8 mouse cellular contexts compared by ENCODE assay signal in genomic region chr8:56622470-56623024, GRCm38 (mm10).
DNase-seq lines count a peak whose midpoint lies in the region; ATAC-seq and TF ChIP-seq lines count a peak whose summit lies in the region.

No protein-coding gene starts in this region.

- H3K4me3 ChIP-seq in forebrain, embryonic 10.5 days, result peak overlapping the region; percentile 43
- H3K4me3 ChIP-seq in forebrain, embryonic 15.5 days, result no peak overlapping the region
- peak overlapping the region; percentile 78 for H3K4me3 ChIP-seq in testis, adult 2 months (ENCODE audit: control insufficient read depth, low read depth, low read length)
- H3K4me3 ChIP-seq in liver, embryonic 12.5 days, result no peak overlapping the region

- no peak overlapping the region for H3K4me2 ChIP-seq in forebrain, embryonic 15.5 days (replicated peaks)
- H3K4me2 ChIP-seq in liver, embryonic 12.5 days, result peak overlapping the region; percentile 27

- under 1% methylated on average over 18 of the region's 18 CpGs for WGBS in forebrain, embryonic 10.5 days
- 2% methylated on average over 18 of the region's 18 CpGs for WGBS in forebrain, embryonic 15.5 days
- WGBS in liver, embryonic 12.5 days (ENCODE audit: insufficient replicate concordance), result 5% methylated on average over 18 of the region's 18 CpGs

- no peak overlapping the region for H3K27ac ChIP-seq in forebrain, embryonic 10.5 days
- no peak overlapping the region for H3K27ac ChIP-seq in forebrain, embryonic 15.5 days (replicated peaks)
- no peak overlapping the region for H3K27ac ChIP-seq in testis, adult 2 months (ENCODE audit: control insufficient read depth, insufficient read depth, low read depth, low read length)
- H3K27ac ChIP-seq in liver, embryonic 12.5 days, result no peak overlapping the region

- H3K36me3 ChIP-seq in forebrain, embryonic 10.5 days (replicated peaks), result no peaks in the 10 kb centered on the region
- H3K36me3 ChIP-seq in forebrain, embryonic 15.5 days, result no peaks in the 10 kb centered on the region
- H3K36me3 ChIP-seq in testis, adult 2 months (ENCODE audit: control insufficient read depth, insufficient read depth, low read length), result no peaks in the 10 kb centered on the region
- no peaks in the 10 kb centered on the region for H3K36me3 ChIP-seq in liver, embryonic 12.5 days

- no peak for TF ChIP-seq CTCF in testis, adult 2 months (IDR thresholded peaks at IDR 0.05; ENCODE audit: control insufficient read depth, insufficient read depth, insufficient replicate concordance, low read depth, low read length)

- H3K27me3 ChIP-seq in forebrain, embryonic 10.5 days (ENCODE audit: poor library complexity, severe bottlenecking), result peaks cover 70% of the 10 kb centered on the region
- peaks cover 31% of the 10 kb centered on the region for H3K27me3 ChIP-seq in forebrain, embryonic 15.5 days
- no peaks in the 10 kb centered on the region for H3K27me3 ChIP-seq in testis, adult 2 months (ENCODE audit: control insufficient read depth, insufficient read depth, low read length)
- H3K27me3 ChIP-seq in liver, embryonic 12.5 days (replicated peaks), result peaks cover 52% of the 10 kb centered on the region

- H3K9ac ChIP-seq in forebrain, embryonic 15.5 days (replicated peaks), result no peak overlapping the region
- H3K9ac ChIP-seq in liver, embryonic 12.5 days, result no peak overlapping the region

- no peak for ATAC-seq in forebrain, embryonic 15.5 days (replicated peaks)
- ATAC-seq in liver, embryonic 12.5 days, result no peak

- DNase-seq in forebrain, embryonic 10.5 days (ENCODE audit: extremely low spot score, low spot score), result peak; percentile 33
- DNase-seq in testis, postnatal 10 days (ENCODE audit: low spot score), result no peak
- no peak for DNase-seq in left cerebral cortex, adult 9 months (ENCODE audit: low spot score in 2 of 2)
- DNase-seq in urinary bladder, adult 2 months (ENCODE audit: low spot score), result no peak
- DNase-seq in thymus, postnatal 0 days (ENCODE audit: low spot score), result no peak

- no peaks in the 10 kb centered on the region for H3K9me3 ChIP-seq in forebrain, embryonic 10.5 days
- no peaks in the 10 kb centered on the region for H3K9me3 ChIP-seq in forebrain, embryonic 15.5 days
- H3K9me3 ChIP-seq in liver, embryonic 12.5 days (replicated peaks), result no peaks in the 10 kb centered on the region

- TF ChIP-seq POLR2A in testis, adult 2 months (IDR thresholded peaks at IDR 0.05; ENCODE audit: control insufficient read depth, low read depth, low read length), result no peak

- peaks cover 51% of the 10 kb centered on the region for H3K4me1 ChIP-seq in forebrain, embryonic 10.5 days
- 0 out of 2 replicates have a peak, but pooled peaks cover 8% of the 10 kb centered on the region for H3K4me1 ChIP-seq in forebrain, embryonic 15.5 days
- peaks cover 15% of the 10 kb centered on the region for H3K4me1 ChIP-seq in testis, adult 2 months (ENCODE audit: control insufficient read depth, insufficient read depth, low read length)
- H3K4me1 ChIP-seq in liver, embryonic 12.5 days, result peaks cover 35% of the 10 kb centered on the region

Comparison
In these comparisons a context has a peak if more than half of its experiments do, and no peak if none do; other contexts are left out.
1. H3K4me3 ChIP-seq: peak in forebrain, embryonic 10.5 days (single experiment) and testis, adult 2 months (single experiment); none in forebrain, embryonic 15.5 days (single experiment) and liver, embryonic 12.5 days (single experiment).